ENCODE assay signal across 10 mouse cellular contexts in genomic region chr17:21678826-21679225, GRCm38 (mm10). TPM values are rescaled to one million over a fixed set of nuclear protein-coding genes. Genes with fewer than 3 reads are reported as not detected.
A peak's percentile ranks its signal among the peaks of the same experiment; 100 is the strongest.
DNase-seq lines count a peak whose midpoint lies in the region; ATAC-seq and TF ChIP-seq lines count a peak whose summit lies in the region.
"Not testable (repeated sequence)": the region's sequence is repeated elsewhere in the genome, so short reads cannot be mapped to it uniquely, and the experiment has no call there.
"Had no signal": no experiment of that assay in that cellular context is flagged by ENCODE, and none has a peak within 500 bp of the region (broad histone marks: within the 10 kb centered on the region; RNA-seq: fewer than 3 reads in every experiment).

No protein-coding gene starts in this region.

- H3K27ac ChIP-seq in heart, embryonic 11.5 days (ENCODE audit: low read depth, low read length); neural tube, embryonic 12.5 days: not testable (repeated sequence)
- 0 out of 2 replicates have a peak overlapping the region, but pooled peaks have one; percentile 71 for H3K27ac ChIP-seq in hindbrain, postnatal 0 days
- H3K27ac ChIP-seq in liver, embryonic 12.5 days: peak overlapping the region; percentile 92
- peak overlapping the region; percentile 92; the same call in 1 of the 2 replicates for H3K27ac ChIP-seq in liver, postnatal 0 days (ENCODE audit: low read depth)

- WGBS in heart, embryonic 11.5 days (ENCODE audit: insufficient replicate concordance): 6% methylated on average over 1 of the region's 1 CpGs
- WGBS in hindbrain, postnatal 0 days: 32% methylated on average over 1 of the region's 1 CpGs
- WGBS in liver, embryonic 12.5 days (ENCODE audit: insufficient replicate concordance): 5% methylated on average over 1 of the region's 1 CpGs
- 11% methylated on average over 1 of the region's 1 CpGs for WGBS in liver, postnatal 0 days (ENCODE audit: insufficient replicate concordance)
- 27% methylated on average over 1 of the region's 1 CpGs for WGBS in neural tube, embryonic 12.5 days

- not testable (repeated sequence) for TF ChIP-seq CTCF in hindbrain, postnatal 0 days (IDR thresholded peaks at IDR 0.05; ENCODE audit: low read depth); liver, postnatal 0 days (IDR thresholded peaks at IDR 0.05; ENCODE audit: low read depth)

- H3K4me2 ChIP-seq in heart, embryonic 11.5 days: peak overlapping the region; percentile 63
- H3K4me2 ChIP-seq in hindbrain, postnatal 0 days (ENCODE audit: low read depth, low read length); neural tube, embryonic 12.5 days (replicated peaks): not testable (repeated sequence)
- H3K4me2 ChIP-seq in liver, embryonic 12.5 days: peak overlapping the region; percentile 81
- peak overlapping the region; percentile 68 for H3K4me2 ChIP-seq in liver, postnatal 0 days (ENCODE audit: low read depth, low read length)

- peak; percentile 23; the same call in 1 of the 2 replicates for ATAC-seq in erythroblast, adult 5-6 weeks (replicated peaks; ENCODE audit: low FRiP score, poor library complexity, severe bottlenecking)
- ATAC-seq in heart, embryonic 11.5 days (replicated peaks; ENCODE audit: insufficient number of reproducible peaks, low FRiP score, low TSS enrichment); hindbrain, postnatal 0 days: not testable (repeated sequence)
- ATAC-seq in liver, embryonic 12.5 days: peak; percentile 60
- peak; percentile 12 for ATAC-seq in liver, postnatal 0 days
- 0 out of 2 replicates have a peak, but pooled peaks have one; percentile 0 for ATAC-seq in neural tube, embryonic 12.5 days (ENCODE audit: low FRiP score, low read depth)

- H3K36me3 ChIP-seq in heart, embryonic 11.5 days (ENCODE audit: control insufficient read depth, insufficient read depth, low read length); hindbrain, postnatal 0 days (ENCODE audit: insufficient read depth, low read length); liver, embryonic 12.5 days; liver, postnatal 0 days (replicated peaks; ENCODE audit: insufficient read depth, low read length); neural tube, embryonic 12.5 days: not testable (repeated sequence)

- H3K9me3 ChIP-seq in heart, embryonic 11.5 days (replicated peaks; ENCODE audit: control insufficient read depth, low read length); hindbrain, postnatal 0 days (ENCODE audit: low read length); liver, embryonic 12.5 days (replicated peaks); liver, postnatal 0 days (ENCODE audit: low read length); neural tube, embryonic 12.5 days: not testable (repeated sequence)

- not testable (repeated sequence) for H3K9ac ChIP-seq in heart, embryonic 11.5 days (ENCODE audit: low read depth, low read length); hindbrain, postnatal 0 days (replicated peaks; ENCODE audit: low read length); liver, postnatal 0 days (replicated peaks); neural tube, embryonic 12.5 days
- peak overlapping the region; percentile 77 for H3K9ac ChIP-seq in liver, embryonic 12.5 days

- not testable (repeated sequence) for H3K4me3 ChIP-seq in heart, embryonic 11.5 days (ENCODE audit: low read depth, low read length); hindbrain, postnatal 0 days (ENCODE audit: low read length); neural tube, embryonic 12.5 days
- H3K4me3 ChIP-seq in liver, embryonic 12.5 days: peak overlapping the region; percentile 67
- peak overlapping the region; percentile 57; the same call in 1 of the 2 replicates for H3K4me3 ChIP-seq in liver, postnatal 0 days (ENCODE audit: low read depth, low read length)

- DNase-seq in MEL-GATA-1-ER (ENCODE audit: extremely low read depth, low read depth): peak; percentile 5
- not testable (repeated sequence) for DNase-seq in hindbrain, postnatal 0 days (ENCODE audit: low spot score); liver, postnatal 0 days

- TF ChIP-seq EP300 in liver, postnatal 0 days (IDR thresholded peaks at IDR 0.05; ENCODE audit: low read depth): peak; percentile 73

- H3K4me1 ChIP-seq in heart, embryonic 11.5 days (ENCODE audit: control insufficient read depth, insufficient read depth, low read length); hindbrain, postnatal 0 days (ENCODE audit: insufficient read depth, low read length); liver, postnatal 0 days (ENCODE audit: insufficient read depth); neural tube, embryonic 12.5 days: not testable (repeated sequence)
- H3K4me1 ChIP-seq in liver, embryonic 12.5 days: peaks cover 20% of the 10 kb centered on the region

- not testable (repeated sequence) for H3K27me3 ChIP-seq in heart, embryonic 11.5 days (ENCODE audit: control insufficient read depth, insufficient read depth, low read length); hindbrain, postnatal 0 days (ENCODE audit: insufficient read depth, low read length); liver, embryonic 12.5 days (replicated peaks); liver, postnatal 0 days (ENCODE audit: insufficient read depth, low read length); neural tube, embryonic 12.5 days (replicated peaks)

RNA-seq across cellular contexts. Expression of gene Gm10226, which starts 12.8 kb away (rescaled TPM):
- not detected in 2 replicates for total RNA-seq in erythroblast, adult 5-6 weeks (2015; ENCODE audit: low replicate concordance)
- total RNA-seq in erythroblast, adult 5-6 weeks (2017; ENCODE audit: low replicate concordance): 56.8 TPM in 1 of 2 replicates, not detected in the other
- 3.9 and 4.3 TPM in 2 replicates for polyA plus RNA-seq in heart, embryonic 11.5 days (2014; fragmentation: Nextera tagmentation; extraction: Ambion mirVana)
- total RNA-seq in hindbrain, postnatal 0 days (2014; rRNA removed): not detected in 2 replicates
- 5.5 and 6.9 TPM in 2 replicates for polyA plus RNA-seq in hindbrain, postnatal 0 days (2015; fragmentation: Nextera tagmentation; extraction: Ambion mirVana)
- 5.1 and 5.2 TPM in 2 replicates for polyA plus RNA-seq in liver, embryonic 12.5 days (2016; fragmentation: Nextera tagmentation; extraction: Ambion mirVana)
- polyA plus RNA-seq in liver, postnatal 0 days (2015; fragmentation: Nextera tagmentation; extraction: Ambion mirVana): 0.82 and 2.1 TPM in 2 replicates
- polyA plus RNA-seq in neural tube, embryonic 12.5 days (2016; fragmentation: Nextera tagmentation; extraction: Ambion mirVana): 13.4 and 19.6 TPM in 2 replicates
- total RNA-seq: ES-E14; heart, adult 18-20 months had no signal
- polyA plus RNA-seq: small intestine, adult 2 months had no signal

RNA-seq across cellular contexts. Expression of gene Zfp983, which starts 28.4 kb away (rescaled TPM):
- total RNA-seq in erythroblast, adult 5-6 weeks (2015; ENCODE audit: low replicate concordance): 0.19 and 2.3 TPM in 2 replicates
- total RNA-seq in erythroblast, adult 5-6 weeks (2017; ENCODE audit: low replicate concordance): 1.1 and 4.3 TPM in 2 replicates
- polyA plus RNA-seq in heart, embryonic 11.5 days (2014; fragmentation: Nextera tagmentation; extraction: Ambion mirVana): 3.0 and 5.0 TPM in 2 replicates
- total RNA-seq in hindbrain, postnatal 0 days (2014; rRNA removed): 3.3 and 4.2 TPM in 2 replicates
- 4.7 and 5.0 TPM in 2 replicates for polyA plus RNA-seq in hindbrain, postnatal 0 days (2015; fragmentation: Nextera tagmentation; extraction: Ambion mirVana)
- 1.6 and 2.0 TPM in 2 replicates for polyA plus RNA-seq in liver, embryonic 12.5 days (2016; fragmentation: Nextera tagmentation; extraction: Ambion mirVana)
- polyA plus RNA-seq in liver, postnatal 0 days (2015; fragmentation: Nextera tagmentation; extraction: Ambion mirVana): 0.80 and 1.1 TPM in 2 replicates
- 7.8 and 9.2 TPM in 2 replicates for polyA plus RNA-seq in neural tube, embryonic 12.5 days (2016; fragmentation: Nextera tagmentation; extraction: Ambion mirVana)

RNA-seq across cellular contexts. Expression of gene Zfp760, which starts 28.7 kb away (rescaled TPM):
- 0.63 and 10.2 TPM in 2 replicates for total RNA-seq in erythroblast, adult 5-6 weeks (2015; ENCODE audit: low replicate concordance)
- 2.0 and 3.6 TPM in 2 replicates for total RNA-seq in erythroblast, adult 5-6 weeks (2017; ENCODE audit: low replicate concordance)
- 8.2 and 9.6 TPM in 2 replicates for polyA plus RNA-seq in heart, embryonic 11.5 days (2014; fragmentation: Nextera tagmentation; extraction: Ambion mirVana)
- 3.7 and 4.6 TPM in 2 replicates for total RNA-seq in hindbrain, postnatal 0 days (2014; rRNA removed)
- 4.7 and 5.6 TPM in 2 replicates for polyA plus RNA-seq in hindbrain, postnatal 0 days (2015; fragmentation: Nextera tagmentation; extraction: Ambion mirVana)
- polyA plus RNA-seq in liver, embryonic 12.5 days (2016; fragmentation: Nextera tagmentation; extraction: Ambion mirVana): 6.1 and 6.4 TPM in 2 replicates
- polyA plus RNA-seq in liver, postnatal 0 days (2015; fragmentation: Nextera tagmentation; extraction: Ambion mirVana): 1.3 and 1.9 TPM in 2 replicates
- 15.9 and 16.2 TPM in 2 replicates for polyA plus RNA-seq in neural tube, embryonic 12.5 days (2016; fragmentation: Nextera tagmentation; extraction: Ambion mirVana)

RNA-seq across cellular contexts. Expression of gene Zfp229, which starts 51.8 kb away (rescaled TPM):
- 0.42 and 2.7 TPM in 2 replicates for total RNA-seq in erythroblast, adult 5-6 weeks (2015; ENCODE audit: low replicate concordance)
- 1.1 and 1.7 TPM in 2 replicates for total RNA-seq in erythroblast, adult 5-6 weeks (2017; ENCODE audit: low replicate concordance)
- polyA plus RNA-seq in heart, embryonic 11.5 days (2014; fragmentation: Nextera tagmentation; extraction: Ambion mirVana): 5.5 and 6.0 TPM in 2 replicates
- total RNA-seq in hindbrain, postnatal 0 days (2014; rRNA removed): 6.5 and 9.0 TPM in 2 replicates
- polyA plus RNA-seq in hindbrain, postnatal 0 days (2015; fragmentation: Nextera tagmentation; extraction: Ambion mirVana): 6.8 and 12.6 TPM in 2 replicates
- 3.6 TPM in 2 replicates for polyA plus RNA-seq in liver, embryonic 12.5 days (2016; fragmentation: Nextera tagmentation; extraction: Ambion mirVana)
- 1.4 and 1.6 TPM in 2 replicates for polyA plus RNA-seq in liver, postnatal 0 days (2015; fragmentation: Nextera tagmentation; extraction: Ambion mirVana)
- 9.9 and 10.6 TPM in 2 replicates for polyA plus RNA-seq in neural tube, embryonic 12.5 days (2016; fragmentation: Nextera tagmentation; extraction: Ambion mirVana)
